In the genomic region with DNA sequence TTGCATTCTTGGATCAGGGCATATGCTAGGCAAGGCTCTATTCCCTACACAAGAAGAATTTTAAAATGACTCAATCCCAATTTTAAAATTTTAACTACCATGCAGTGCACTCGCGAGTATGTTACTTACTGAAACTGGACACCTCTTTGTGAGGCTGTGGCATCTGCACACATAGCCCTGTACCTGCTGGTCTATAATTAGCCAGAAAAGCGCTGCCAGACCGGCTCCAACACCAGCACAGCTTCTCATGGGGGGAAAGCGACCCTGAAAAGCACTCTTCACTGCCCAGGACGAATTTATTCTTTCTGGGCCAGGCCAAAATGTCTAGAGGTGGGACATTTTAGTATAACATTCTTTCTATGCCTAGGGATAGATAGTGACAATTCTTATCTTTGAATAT, we compare ENCODE assay signal across 21 mouse cellular contexts. TPM values are rescaled to one million over a fixed set of nuclear protein-coding genes. Genes with fewer than 3 reads are reported as not detected.
A peak's percentile ranks its signal among the peaks of the same experiment; 100 is the strongest.
DNase-seq lines count a peak whose midpoint lies in the region; ATAC-seq lines count a peak whose summit lies in the region.
"Had no signal": no experiment of that assay in that cellular context is flagged by ENCODE, and none has a peak within 500 bp of the region (broad histone marks: within the 10 kb centered on the region; RNA-seq: fewer than 3 reads in every experiment).

No protein-coding gene starts in this region.

- peaks cover 68% of the 10 kb centered on the region for H3K36me3 ChIP-seq in embryonic facial prominence, embryonic 14.5 days (ENCODE audit: control insufficient read depth, insufficient read depth, low read length)
- peaks cover 74% of the 10 kb centered on the region for H3K36me3 ChIP-seq in embryonic facial prominence, embryonic 10.5 days (replicated peaks)
- peaks cover 60% of the 10 kb centered on the region for H3K36me3 ChIP-seq in heart, embryonic 12.5 days
- peaks cover 76% of the 10 kb centered on the region for H3K36me3 ChIP-seq in heart, embryonic 13.5 days

- no peaks in the 10 kb centered on the region for H3K27me3 ChIP-seq in embryonic facial prominence, embryonic 14.5 days (replicated peaks; ENCODE audit: control insufficient read depth, insufficient read depth, low read length)
- no peaks in the 10 kb centered on the region for H3K27me3 ChIP-seq in embryonic facial prominence, embryonic 10.5 days (replicated peaks; ENCODE audit: low read depth, poor library complexity, severe bottlenecking)
- no peaks in the 10 kb centered on the region for H3K27me3 ChIP-seq in heart, embryonic 12.5 days (replicated peaks)
- no peaks in the 10 kb centered on the region for H3K27me3 ChIP-seq in heart, embryonic 13.5 days (replicated peaks)
- H3K27me3 ChIP-seq: embryonic facial prominence, embryonic 12.5 days; embryonic facial prominence, embryonic 15.5 days; forebrain, embryonic 12.5 days had no signal

- 0 out of 2 replicates have a peak, but pooled peaks have one; percentile 58 for ATAC-seq in embryonic facial prominence, embryonic 14.5 days (ENCODE audit: low read depth)
- no peak for ATAC-seq in heart, embryonic 12.5 days (ENCODE audit: insufficient number of reproducible peaks, low FRiP score)
- ATAC-seq in heart, embryonic 13.5 days (ENCODE audit: extremely low read depth, insufficient number of reproducible peaks, low FRiP score, low TSS enrichment): no peak
- ATAC-seq: forebrain, embryonic 14.5 days; forebrain, embryonic 16.5 days had no signal

- no peak overlapping the region for H3K27ac ChIP-seq in embryonic facial prominence, embryonic 14.5 days (replicated peaks; ENCODE audit: low read depth, low read length)
- no peak overlapping the region for H3K27ac ChIP-seq in embryonic facial prominence, embryonic 10.5 days (replicated peaks)
- no peak overlapping the region for H3K27ac ChIP-seq in heart, embryonic 12.5 days (ENCODE audit: poor library complexity, severe bottlenecking)
- no peak overlapping the region for H3K27ac ChIP-seq in heart, embryonic 13.5 days (replicated peaks)
- H3K27ac ChIP-seq: embryonic facial prominence, embryonic 12.5 days; embryonic facial prominence, embryonic 15.5 days; forebrain, embryonic 10.5 days; forebrain, embryonic 12.5 days had no signal

- 64% methylated on average over 6 of the region's 6 CpGs for WGBS in embryonic facial prominence, embryonic 14.5 days
- 78% methylated on average over 6 of the region's 6 CpGs for WGBS in embryonic facial prominence, embryonic 10.5 days
- 50% methylated on average over 6 of the region's 6 CpGs for WGBS in heart, embryonic 12.5 days
- 49% methylated on average over 6 of the region's 6 CpGs for WGBS in heart, embryonic 13.5 days

- peak; percentile 31 for DNase-seq in embryonic facial prominence, embryonic 14.5 days (ENCODE audit: low spot score)
- DNase-seq in embryonic facial prominence, embryonic 10.5 days (ENCODE audit: low spot score): no peak
- DNase-seq in heart, adult 11 months: peak; percentile 89
- no peak for DNase-seq in heart, postnatal 36 days
- DNase-seq: adrenal gland, adult 2 months; adrenal gland, postnatal 10 days; adrenal gland, postnatal 25 days; cerebellum, adult 11 months; cerebellum, adult 18-20 months; cerebellum, adult 8-10 months; embryo, embryonic 11 days had no signal

- no peak overlapping the region for H3K9ac ChIP-seq in embryonic facial prominence, embryonic 14.5 days (ENCODE audit: low read depth, low read length)
- no peak overlapping the region for H3K9ac ChIP-seq in heart, embryonic 12.5 days
- H3K9ac ChIP-seq in heart, embryonic 13.5 days: peak overlapping the region; percentile 47; the same call in 1 of the 2 replicates
- H3K9ac ChIP-seq: embryonic facial prominence, embryonic 12.5 days; embryonic facial prominence, embryonic 15.5 days; forebrain, embryonic 12.5 days had no signal

- intact Hi-C loops in heart, postnatal 36 days (cut with DNase I): no loop called here

- no peaks in the 10 kb centered on the region for H3K9me3 ChIP-seq in embryonic facial prominence, embryonic 14.5 days (ENCODE audit: control insufficient read depth, low read length)
- no peaks in the 10 kb centered on the region for H3K9me3 ChIP-seq in embryonic facial prominence, embryonic 10.5 days
- no peaks in the 10 kb centered on the region for H3K9me3 ChIP-seq in heart, embryonic 12.5 days (replicated peaks)
- H3K9me3 ChIP-seq in heart, embryonic 13.5 days: no peaks in the 10 kb centered on the region
- H3K9me3 ChIP-seq: embryonic facial prominence, embryonic 12.5 days; embryonic facial prominence, embryonic 15.5 days; forebrain, embryonic 10.5 days; forebrain, embryonic 12.5 days had no signal

- H3K4me2 ChIP-seq in embryonic facial prominence, embryonic 14.5 days (ENCODE audit: low read depth, low read length): no peak overlapping the region
- H3K4me2 ChIP-seq in heart, embryonic 12.5 days: no peak overlapping the region
- no peak overlapping the region for H3K4me2 ChIP-seq in heart, embryonic 13.5 days
- H3K4me2 ChIP-seq: embryonic facial prominence, embryonic 12.5 days; embryonic facial prominence, embryonic 15.5 days; forebrain, embryonic 12.5 days had no signal

- no peak overlapping the region for H3K4me3 ChIP-seq in embryonic facial prominence, embryonic 14.5 days (ENCODE audit: low read depth, low read length)
- no peak overlapping the region for H3K4me3 ChIP-seq in embryonic facial prominence, embryonic 10.5 days
- H3K4me3 ChIP-seq in heart, embryonic 12.5 days: no peak overlapping the region
- no peak overlapping the region for H3K4me3 ChIP-seq in heart, embryonic 13.5 days
- H3K4me3 ChIP-seq: embryonic facial prominence, embryonic 12.5 days; embryonic facial prominence, embryonic 15.5 days; erythroblast, embryonic 14.5 days; forebrain, embryonic 10.5 days; forebrain, embryonic 12.5 days had no signal

- no peaks in the 10 kb centered on the region for H3K4me1 ChIP-seq in embryonic facial prominence, embryonic 14.5 days (ENCODE audit: control insufficient read depth, insufficient read depth, low read length)
- H3K4me1 ChIP-seq in embryonic facial prominence, embryonic 10.5 days: peaks cover 15% of the 10 kb centered on the region
- H3K4me1 ChIP-seq in heart, embryonic 12.5 days (replicated peaks): peaks cover 17% of the 10 kb centered on the region; the same call in 1 of the 2 replicates
- peaks cover 17% of the 10 kb centered on the region for H3K4me1 ChIP-seq in heart, embryonic 13.5 days
- H3K4me1 ChIP-seq: embryonic facial prominence, embryonic 12.5 days; embryonic facial prominence, embryonic 15.5 days had no signal

RNA-seq across cellular contexts. Expression of gene Prepl, which starts 19.4 kb away (rescaled TPM):
- polyA plus RNA-seq in embryonic facial prominence, embryonic 14.5 days (2014; fragmentation: Nextera tagmentation; extraction: Ambion mirVana): 46.3 and 58.3 TPM in 2 replicates
- polyA plus RNA-seq in embryonic facial prominence, embryonic 10.5 days (2016; fragmentation: Nextera tagmentation; extraction: Ambion mirVana): 32.0 and 32.4 TPM in 2 replicates
- 31.3 and 32.2 TPM in 2 replicates for polyA plus RNA-seq in heart, embryonic 12.5 days (2016; fragmentation: Nextera tagmentation; extraction: Ambion mirVana)
- polyA plus RNA-seq in heart, embryonic 13.5 days (2015; fragmentation: Nextera tagmentation; extraction: Ambion mirVana): 22.5 and 22.7 TPM in 2 replicates
- 100 to 1,000 TPM; 142 TPM for total RNA-seq in heart, postnatal 36 days (2021)

RNA-seq across cellular contexts. Expression of gene Camkmt, which starts 19.7 kb away (rescaled TPM):
- polyA plus RNA-seq in embryonic facial prominence, embryonic 14.5 days (2014; fragmentation: Nextera tagmentation; extraction: Ambion mirVana): 9.9 and 10.1 TPM in 2 replicates
- 13.2 and 14.2 TPM in 2 replicates for polyA plus RNA-seq in embryonic facial prominence, embryonic 10.5 days (2016; fragmentation: Nextera tagmentation; extraction: Ambion mirVana)
- 5.7 and 6.6 TPM in 2 replicates for polyA plus RNA-seq in heart, embryonic 12.5 days (2016; fragmentation: Nextera tagmentation; extraction: Ambion mirVana)
- 6.2 and 6.5 TPM in 2 replicates for polyA plus RNA-seq in heart, embryonic 13.5 days (2015; fragmentation: Nextera tagmentation; extraction: Ambion mirVana)
- 1 to 10 TPM; 3.0 to 3.4 TPM for total RNA-seq in heart, postnatal 36 days (2021)

RNA-seq across cellular contexts. Expression of gene Slc3a1, which starts 42.5 kb away (rescaled TPM):
- 0.32 and 0.35 TPM in 2 replicates for polyA plus RNA-seq in embryonic facial prominence, embryonic 14.5 days (2014; fragmentation: Nextera tagmentation; extraction: Ambion mirVana)
- 0.39 and 0.41 TPM in 2 replicates for polyA plus RNA-seq in embryonic facial prominence, embryonic 10.5 days (2016; fragmentation: Nextera tagmentation; extraction: Ambion mirVana)
- 0.10 TPM in 1 of 2 replicates, not detected in the other for polyA plus RNA-seq in heart, embryonic 12.5 days (2016; fragmentation: Nextera tagmentation; extraction: Ambion mirVana)
- 0.12 and 0.22 TPM in 2 replicates for polyA plus RNA-seq in heart, embryonic 13.5 days (2015; fragmentation: Nextera tagmentation; extraction: Ambion mirVana)
- under 1 TPM in 1 of 2 experiments, not detected in 1; 0.22 TPM for total RNA-seq in heart, postnatal 36 days (2021)
- total RNA-seq: common myeloid progenitor, adult 5-6 weeks had no signal
- polyA plus RNA-seq: erythroblast, embryonic 14.5 days had no signal

Comparison
In these comparisons a context has a peak if more than half of its experiments do, and no peak if none do; other contexts are left out.
1. DNase-seq: peak in embryonic facial prominence, embryonic 14.5 days (single experiment) and heart, adult 11 months (single experiment); none in embryonic facial prominence, embryonic 10.5 days (single experiment) and heart, postnatal 36 days (0 of 2).